15 mouse cellular contexts compared by ENCODE assay signal in genomic region chr8:83140068-83140467, GRCm38 (mm10). TPM values are rescaled to one million over a fixed set of nuclear protein-coding genes. Genes with fewer than 3 reads are reported as not detected.
DNase-seq lines count a peak whose midpoint lies in the region; ATAC-seq and TF ChIP-seq lines count a peak whose summit lies in the region.
"Had no signal": no experiment of that assay in that cellular context is flagged by ENCODE, and none has a peak within 500 bp of the region (broad histone marks: within the 10 kb centered on the region; RNA-seq: fewer than 3 reads in every experiment).

No protein-coding gene starts in this region.

- WGBS in lung, adult 2 months = 14% methylated on average over 1 of the region's 1 CpGs
- 47% methylated on average over 1 of the region's 1 CpGs for WGBS in intestine, embryonic 15.5 days
- 33% methylated on average over 1 of the region's 1 CpGs for WGBS in stomach, postnatal 0 days

- TF ChIP-seq POLR2A in lung, adult 2 months (IDR thresholded peaks at IDR 0.05; ENCODE audit: borderline replicate concordance, extremely low read depth, low read depth, low read length) = no peak

- H3K27ac ChIP-seq in intestine, embryonic 15.5 days = 0 out of 2 replicates have a peak overlapping the region, but pooled peaks have one; percentile 17
- peak overlapping the region; percentile 45; the same call in 1 of the 2 replicates for H3K27ac ChIP-seq in stomach, postnatal 0 days (replicated peaks)
- H3K27ac ChIP-seq: forebrain, embryonic 15.5 days; hindbrain, embryonic 10.5 days; midbrain, embryonic 15.5 days had no signal

- H3K9ac ChIP-seq in intestine, embryonic 15.5 days = no peak overlapping the region
- H3K9ac ChIP-seq in stomach, postnatal 0 days (ENCODE audit: low read length) = no peak overlapping the region
- H3K9ac ChIP-seq: forebrain, embryonic 15.5 days; midbrain, embryonic 15.5 days had no signal

- H3K4me2 ChIP-seq in intestine, embryonic 15.5 days (replicated peaks) = no peak overlapping the region
- no peak overlapping the region for H3K4me2 ChIP-seq in stomach, postnatal 0 days (replicated peaks; ENCODE audit: low read depth)
- H3K4me2 ChIP-seq: forebrain, embryonic 15.5 days; midbrain, embryonic 15.5 days had no signal

- no peaks in the 10 kb centered on the region for H3K27me3 ChIP-seq in intestine, embryonic 15.5 days (replicated peaks)
- no peaks in the 10 kb centered on the region for H3K27me3 ChIP-seq in stomach, postnatal 0 days (ENCODE audit: control insufficient read depth, insufficient read depth, low read length)
- H3K27me3 ChIP-seq: forebrain, embryonic 15.5 days; midbrain, embryonic 15.5 days had no signal

- no peak overlapping the region for H3K4me3 ChIP-seq in lung, adult 2 months (replicated peaks; ENCODE audit: extremely low read depth, low read depth, low read length)
- no peak overlapping the region for H3K4me3 ChIP-seq in intestine, embryonic 15.5 days (replicated peaks)
- no peak overlapping the region for H3K4me3 ChIP-seq in stomach, postnatal 0 days (ENCODE audit: low read depth, low read length)
- H3K4me3 ChIP-seq: forebrain, embryonic 15.5 days; hindbrain, embryonic 10.5 days; midbrain, embryonic 15.5 days had no signal

- TF ChIP-seq EP300 in stomach, postnatal 0 days (optimal IDR thresholded peaks at IDR 0.05) = no peak

- peak; percentile 47 for DNase-seq in heart, adult 8-10 months (ENCODE audit: low spot score)
- no peak for DNase-seq in heart, postnatal 4 days
- DNase-seq in lung, postnatal 10 days = peak; percentile 33
- DNase-seq in lung, adult 2 months = no peak
- no peak for DNase-seq in stomach, postnatal 0 days (ENCODE audit: low spot score)
- no peak for DNase-seq in adrenal gland, adult 8-10 months
- DNase-seq: adrenal gland, postnatal 36 days; cerebellum, adult 11 months; gastrocnemius, postnatal 36 days; kidney, adult 11 months had no signal

- no peaks in the 10 kb centered on the region for H3K36me3 ChIP-seq in intestine, embryonic 15.5 days
- H3K36me3 ChIP-seq in stomach, postnatal 0 days (ENCODE audit: control insufficient read depth, insufficient read depth, low read length) = no peaks in the 10 kb centered on the region
- H3K36me3 ChIP-seq: forebrain, embryonic 15.5 days; G1E; hindbrain, embryonic 10.5 days; midbrain, embryonic 15.5 days had no signal

- peaks cover 12% of the 10 kb centered on the region for H3K4me1 ChIP-seq in lung, adult 2 months (ENCODE audit: control insufficient read depth, insufficient read depth, low read length)
- peaks cover 6% of the 10 kb centered on the region for H3K4me1 ChIP-seq in intestine, embryonic 15.5 days (replicated peaks)
- no peaks in the 10 kb centered on the region for H3K4me1 ChIP-seq in stomach, postnatal 0 days (replicated peaks; ENCODE audit: control insufficient read depth, insufficient read depth)
- H3K4me1 ChIP-seq: forebrain, embryonic 15.5 days; hindbrain, embryonic 10.5 days; midbrain, embryonic 15.5 days had no signal

- peak; percentile 86 for ATAC-seq in intestine, embryonic 15.5 days
- no peak for ATAC-seq in stomach, postnatal 0 days (ENCODE audit: low FRiP score, low TSS enrichment)
- ATAC-seq: forebrain, embryonic 15.5 days; midbrain, embryonic 15.5 days had no signal

- H3K9me3 ChIP-seq in intestine, embryonic 15.5 days = no peaks in the 10 kb centered on the region
- no peaks in the 10 kb centered on the region for H3K9me3 ChIP-seq in stomach, postnatal 0 days (ENCODE audit: control insufficient read depth, low read length)
- H3K9me3 ChIP-seq: forebrain, embryonic 15.5 days; G1E; hindbrain, embryonic 10.5 days; midbrain, embryonic 15.5 days had no signal

- no peak for TF ChIP-seq CTCF in lung, adult 2 months (IDR thresholded peaks at IDR 0.05; ENCODE audit: insufficient read depth, low read length)
- TF ChIP-seq CTCF in stomach, postnatal 0 days (IDR thresholded peaks at IDR 0.05; ENCODE audit: low read depth) = no peak

RNA-seq across cellular contexts. Expression of gene Tbc1d9, which starts 25.1 kb away (rescaled TPM):
- 1 to 10 TPM; 1.9 to 3.7 (median 2.8) TPM for total RNA-seq in heart, adult 8-10 months (2022)
- total RNA-seq in heart, postnatal 4 days (2021) = 1 to 10 TPM; 7.0 to 8.3 TPM
- 21.9 and 22.7 TPM in 2 replicates for polyA plus RNA-seq in lung, adult 2 months (2012; rRNA removed)
- polyA plus RNA-seq in intestine, embryonic 15.5 days (2015; fragmentation: Nextera tagmentation; extraction: Ambion mirVana) = 2.6 TPM in 2 replicates
- 2.6 and 3.2 TPM in 2 replicates for polyA plus RNA-seq in stomach, postnatal 0 days (2015; fragmentation: Nextera tagmentation; extraction: Ambion mirVana)
- total RNA-seq in adrenal gland, adult 8-10 months (2022) = 10 to 100 TPM; 10.1 to 24.2 (median 16.8) TPM
- polyA plus RNA-seq: G1E had no signal

RNA-seq across cellular contexts. Expression of gene Gm10645, which starts 25.9 kb away (rescaled TPM):
- not detected for total RNA-seq in heart, adult 8-10 months (2022)
- under 1 TPM in 1 of 2 experiments, not detected in 1; 0.33 TPM for total RNA-seq in heart, postnatal 4 days (2021)
- polyA plus RNA-seq in lung, adult 2 months (2012; rRNA removed) = 0.67 and 1.4 TPM in 2 replicates
- polyA plus RNA-seq in intestine, embryonic 15.5 days (2015; fragmentation: Nextera tagmentation; extraction: Ambion mirVana) = 1.3 and 2.2 TPM in 2 replicates
- 3.3 TPM in 2 replicates for polyA plus RNA-seq in stomach, postnatal 0 days (2015; fragmentation: Nextera tagmentation; extraction: Ambion mirVana)
- 1 to 10 TPM in 1 of 4 experiments, under 1 TPM in 3; 0.38 to 1.6 (median 0.81) TPM for total RNA-seq in adrenal gland, adult 8-10 months (2022)
- total RNA-seq: G1E; gastrocnemius, postnatal 36 days had no signal
- polyA plus RNA-seq: G1E had no signal

Comparison
In these comparisons a context has a peak if more than half of its experiments do, and no peak if none do; other contexts are left out.
1. DNase-seq: peak in heart, adult 8-10 months (single experiment) and lung, postnatal 10 days (single experiment); none in heart, postnatal 4 days (single experiment), lung, adult 2 months (single experiment), stomach, postnatal 0 days (single experiment) and adrenal gland, adult 8-10 months (single experiment).